Mouse (Mus musculus) CH12.LX (cell line): ENCODE measurements around the gene Il6ra. TPM values are rescaled to one million over a fixed set of nuclear protein-coding genes. Genes with fewer than 3 reads are reported as not detected.

ENCODE experiments used
- DNase-seq: peaks from one replicate; pipeline ENCODE4 v3.0.0-alpha.2; 2013; ENCODE audit errors: extremely low read depth
- H3K27ac ChIP-seq: 2 replicates; pipeline ENCODE4 v1.5.1; 2012; ENCODE audit warnings: low read depth, mild to moderate bottlenecking, control low read depth, moderate library complexity; ENCODE audit not compliant: insufficient read depth
- H3K27me3 ChIP-seq: replicated peaks from 2 replicates; pipeline ENCODE3; 2012; ENCODE audit warnings: inconsistent platforms
- H3K36me3 ChIP-seq, 2 experiments: replicated peaks in 1 of 2; 2 replicates each; pipeline versions ENCODE3 to v1.6.1; 2012; ENCODE audit warnings: inconsistent platforms in 1 of 2, low read length in 1 of 2, mild to moderate bottlenecking in 1 of 2, mixed read lengths in 1 of 2, moderate library complexity in 1 of 2; ENCODE audit not compliant: control insufficient read depth in 1 of 2, insufficient read depth in 1 of 2
- H3K4me1 ChIP-seq, 2 experiments: 2 replicates each; pipeline ENCODE4 v1.6.1; 2012; ENCODE audit warnings: inconsistent platforms in 1 of 2, moderate library complexity in 1 of 2; ENCODE audit not compliant: insufficient read depth in 2 of 2, control insufficient read depth in 1 of 2
- H3K4me2 ChIP-seq: 2 replicates; pipeline ENCODE4 v1.6.1; 2012; ENCODE audit warnings: low read depth, mild to moderate bottlenecking, control low read depth; ENCODE audit not compliant: poor library complexity, insufficient read depth, severe bottlenecking
- H3K4me3 ChIP-seq, 3 experiments: fragments of 150-350 bp in 1 of 3; sonication (generic) in 1 of 3; replicated peaks in 1 of 3; 2 replicates each; pipeline versions ENCODE3 to v1.5.1; 2011 to 2012; ENCODE audit warnings: low read depth in 2 of 3, low read length in 2 of 3, mild to moderate bottlenecking in 2 of 3, moderate library complexity in 2 of 3, control low read depth in 1 of 3, improper control_type of control experiment in 1 of 3, inconsistent platforms in 1 of 3, mixed read lengths in 1 of 3; ENCODE audit not compliant: poor library complexity in 1 of 3
- H3K79me2 ChIP-seq: replicated peaks from 2 replicates; pipeline ENCODE4 v1.6.1; 2012; ENCODE audit warnings: mild to moderate bottlenecking, moderate library complexity; ENCODE audit not compliant: control insufficient read depth, poor library complexity, insufficient read depth, severe bottlenecking; ENCODE audit errors: extremely low read depth
- H3K9ac ChIP-seq: 2 replicates; pipeline ENCODE4 v1.6.1; 2012; ENCODE audit warnings: low read depth, mild to moderate bottlenecking, control low read depth, moderate library complexity; ENCODE audit not compliant: insufficient read depth
- H3K9me3 ChIP-seq: replicated peaks from 2 replicates; pipeline ENCODE3; 2012; ENCODE audit warnings: low read length, inconsistent platforms, mixed read lengths
- E2F4 ChIP-seq: IDR thresholded peaks from 2 replicates; pipeline ENCODE4 v1.6.1; 2011; ENCODE audit warnings: low read depth, low read length, improper control_type of control experiment; ENCODE audit not compliant: insufficient replicate concordance
- EP300 ChIP-seq: IDR thresholded peaks from 2 replicates; pipeline ENCODE4 v1.6.1; 2011; ENCODE audit warnings: low read length, improper control_type of control experiment
- GABPA ChIP-seq: IDR thresholded peaks from 2 replicates; pipeline ENCODE4 v1.6.1; 2012; ENCODE audit warnings: low read depth, low read length, improper control_type of control experiment, inconsistent platforms; ENCODE audit not compliant: insufficient replicate concordance
- HCFC1 ChIP-seq: IDR thresholded peaks from 2 replicates; pipeline ENCODE4 v1.6.1; 2012; ENCODE audit warnings: low read depth, mild to moderate bottlenecking, inconsistent platforms, low read length, improper control_type of control experiment
- IRF4 ChIP-seq: IDR thresholded peaks from 2 replicates; pipeline ENCODE4 v1.6.1; 2014; ENCODE audit warnings: low read depth, mild to moderate bottlenecking, inconsistent platforms, low read length, improper control_type of control experiment
- JUND ChIP-seq: conservative IDR thresholded peaks from 2 replicates; pipeline ENCODE4 v1.6.1; 2011; ENCODE audit warnings: low read depth, low read length, improper control_type of control experiment
- KAT2A ChIP-seq: IDR thresholded peaks from 2 replicates; pipeline ENCODE4 v1.6.1; 2012; ENCODE audit warnings: low read length, improper control_type of control experiment, inconsistent platforms; ENCODE audit not compliant: insufficient replicate concordance
- MAFK ChIP-seq: IDR thresholded peaks from 2 replicates; pipeline ENCODE4 v1.6.1; 2011; ENCODE audit warnings: low read length, improper control_type of control experiment; ENCODE audit not compliant: insufficient replicate concordance
- MAZ ChIP-seq: IDR thresholded peaks from 2 replicates; pipeline ENCODE4 v1.6.1; 2012; ENCODE audit warnings: low read depth, mild to moderate bottlenecking, inconsistent platforms, low read length, improper control_type of control experiment, moderate library complexity
- MXI1 ChIP-seq: IDR thresholded peaks from 2 replicates; pipeline ENCODE4 v1.6.1; 2011; ENCODE audit warnings: mild to moderate bottlenecking, low read depth, low read length, improper control_type of control experiment
- NELFE ChIP-seq: IDR thresholded peaks from 2 replicates; pipeline ENCODE4 v1.6.1; 2011; ENCODE audit warnings: low read depth, low read length, improper control_type of control experiment
- PAX5 ChIP-seq: IDR thresholded peaks from 2 replicates; pipeline ENCODE4 v1.6.1; 2012; ENCODE audit warnings: low read length, inconsistent platforms, mixed read lengths
- POLR2A ChIP-seq: IDR thresholded peaks from 2 replicates; pipeline ENCODE4 v1.6.1; 2011; ENCODE audit warnings: low read depth, mild to moderate bottlenecking, improper control_type of control experiment, low read length
- SIN3A ChIP-seq: IDR thresholded peaks from 2 replicates; pipeline ENCODE4 v1.6.1; 2012; ENCODE audit warnings: low read length, improper control_type of control experiment, inconsistent platforms
- TBP ChIP-seq: conservative IDR thresholded peaks from 2 replicates; pipeline ENCODE4 v1.6.1; 2011; ENCODE audit warnings: low read depth, low read length, improper control_type of control experiment
- TCF12 ChIP-seq: IDR thresholded peaks from 2 replicates; pipeline ENCODE4 v1.6.1; 2014; ENCODE audit warnings: low read depth, mild to moderate bottlenecking, inconsistent platforms, low read length, improper control_type of control experiment
- USF1 ChIP-seq: IDR thresholded peaks from 2 replicates; pipeline ENCODE4 v1.6.1; 2014; ENCODE audit warnings: low read depth, mild to moderate bottlenecking, inconsistent platforms, low read length, improper control_type of control experiment
- ZKSCAN1 ChIP-seq: IDR thresholded peaks from 2 replicates; pipeline ENCODE4 v1.6.1; 2012; ENCODE audit warnings: low read depth, inconsistent platforms, low read length, improper control_type of control experiment, borderline replicate concordance
- ZNF384 ChIP-seq: IDR thresholded peaks from 2 replicates; pipeline ENCODE4 v1.6.1; 2012; ENCODE audit warnings: low read depth, low read length, improper control_type of control experiment, inconsistent platforms
- dilution Hi-C: fragments of 300-500 bp; cut with MboI; formaldehyde crosslinking; loops from 2 replicates; pipeline ENCODE4 v1.14.3; 2020; ENCODE audit warnings: low sequenced_read_pairs; ENCODE audit not compliant: extremely low pct_unique_long_range_greater_than_20kb, extremely low pct_ligation_motif_present
- in situ Hi-C: fragments of 300-500 bp; cut with MboI; formaldehyde crosslinking; loops from 3 replicates; pipeline ENCODE4 v1.14.3; 2019; ENCODE audit warnings: low sequenced_read_pairs, low pct_ligation_motif_present, low pct_unique_long_range_greater_than_20kb, mixed read lengths
- polyA plus RNA-seq: library from polyadenylated mRNA; unstranded; fragments of >175 nt; gene quantifications from 2 replicates; pipeline ENCODE4 v1.2.1, GENCODE M21; 2012; ENCODE audit warnings: low read depth; ENCODE audit not compliant: insufficient read length
- total RNA-seq, 2 experiments: library from RNA; depleted of rRNA; stranded (reverse); fragments of 300-350 nt in 1 of 2; fragments of >200 nt in 1 of 2; gene quantifications; 2 replicates each; pipeline ENCODE4 v1.2.3; 2012 to 2014

Il6ra gene
- total and polyA plus RNA-seq, 3 experiments = 1.4 to 4.8 (median 1.6) TPM

DNA sequence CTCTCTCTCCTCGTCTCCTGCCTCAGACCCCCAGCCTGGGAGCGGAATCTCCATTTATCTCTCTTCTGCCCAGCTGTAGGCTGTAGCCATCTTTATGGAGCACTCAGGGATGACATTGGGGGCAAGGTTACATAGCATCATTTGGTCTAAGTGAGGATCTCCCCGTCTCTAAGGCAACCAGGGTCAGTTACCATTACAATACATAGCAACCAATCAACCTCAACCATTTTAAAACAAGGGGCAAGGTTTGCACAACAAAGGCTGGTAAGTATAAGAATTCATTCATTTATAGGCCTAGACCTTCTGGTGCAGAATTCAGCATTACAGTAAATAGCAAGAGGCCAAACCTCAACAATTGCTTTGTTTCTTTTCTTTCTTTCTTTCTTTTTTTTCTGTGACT lies 86.7 kb downstream of the Il6ra start:
- Histone ChIP-seq H3K27me3 (no peaks in the 10 kb centered on the region), H3K9ac (no peak overlapping the region), H3K27ac (no peak overlapping the region), H3K36me3 (no peaks in the 10 kb centered on the region), H3K9me3 (peaks cover 8% of the 10 kb centered on the region), H3K4me1 (peaks cover 0 to 10% of the 10 kb centered on the region in 2 experiments; a peak in 3 of 4 replicates), H3K4me2 (no peak overlapping the region), H3K4me3 (no peak overlapping the region), H3K79me2 (no peaks in the 10 kb centered on the region)
- dilution Hi-C loops = no loop called here
- in situ Hi-C loops = no loop called here
- DNase-seq = no peak
- TF ChIP-seq EP300 (no peak), GABPA (no peak), USF1 (no peak), ZNF384 (no peak), MAZ (no peak), ZKSCAN1 (no peak), KAT2A (no peak), TCF12 (no peak), TBP (no peak), SIN3A (no peak), NELFE (no peak), IRF4 (no peak), MXI1 (no peak), E2F4 (no peak), PAX5 (no peak), JUND (no peak)
- TF ChIP-seq, all 38 proteins: peak for 0

- Histone ChIP-seq H3K9ac (no peak overlapping the region), H3K27ac (no peak overlapping the region), H3K9me3 (peaks cover 2% of the 10 kb centered on the region), H3K27me3 (no peaks in the 10 kb centered on the region), H3K79me2 (no peaks in the 10 kb centered on the region), H3K36me3 (no peaks in the 10 kb centered on the region), H3K4me2 (peak overlapping the region; percentile 37; the same call in 1 of the 2 replicates), H3K4me3 (no peak overlapping the region), H3K4me1 (peaks cover 0 to 10% of the 10 kb centered on the region in 2 experiments; a peak in 3 of 4 replicates)
- in situ Hi-C loops = no loop called here
- dilution Hi-C loops = no loop called here
- no peak for DNase-seq
- TF ChIP-seq POLR2A = 0 out of 2 replicates have a peak, but pooled peaks have one; percentile 29
- no peak for TF ChIP-seq MAFK
- TF ChIP-seq HCFC1 = peak; percentile 68
- no peak for TF ChIP-seq ZNF384
These were observed 89.4 kb downstream of the Il6ra start for GRCm38 (mm10) chr3:89823594-89823993.
